Mouse (Mus musculus) urinary bladder, postnatal 4 days (tissue): ENCODE measurements at regions not wholly inside any gene's neighbourhood (a gene's known extent, or its start where the extent isn't known, plus 50 kb on each side); places are given as distances from the start of the nearest gene placed in this dataset.

Experiments
- DNase-seq, 2 experiments: peaks; one replicate each; pipeline ENCODE4 v3.0.0; 2021 to 2022; ENCODE audit warnings: low spot score in 2 of 2

GRCm38 (mm10) chr13:31488186-31488585 is 67.7 kb upstream of the Foxq1 start:
- DNase-seq, result no peak

DNA sequence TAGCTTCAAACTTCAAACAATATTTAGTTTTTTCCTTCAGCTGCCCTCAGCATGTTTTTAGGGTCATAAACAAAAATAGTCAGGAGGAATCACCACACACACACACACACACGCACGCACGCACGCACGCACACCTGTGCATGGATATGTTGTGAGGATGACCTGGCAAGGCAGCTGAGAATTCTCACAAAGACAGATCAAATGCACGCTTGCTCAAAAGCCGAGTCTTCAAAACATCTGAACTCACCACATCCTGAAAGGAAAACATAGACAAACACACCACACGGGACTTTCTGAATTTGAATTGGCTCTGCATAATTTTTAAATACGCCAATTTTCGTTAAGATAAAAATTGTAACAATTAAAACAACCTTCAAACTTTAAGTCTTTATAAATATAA is 52.7 kb upstream of the Foxq1 start:
- DNase-seq, result no peak

DNA sequence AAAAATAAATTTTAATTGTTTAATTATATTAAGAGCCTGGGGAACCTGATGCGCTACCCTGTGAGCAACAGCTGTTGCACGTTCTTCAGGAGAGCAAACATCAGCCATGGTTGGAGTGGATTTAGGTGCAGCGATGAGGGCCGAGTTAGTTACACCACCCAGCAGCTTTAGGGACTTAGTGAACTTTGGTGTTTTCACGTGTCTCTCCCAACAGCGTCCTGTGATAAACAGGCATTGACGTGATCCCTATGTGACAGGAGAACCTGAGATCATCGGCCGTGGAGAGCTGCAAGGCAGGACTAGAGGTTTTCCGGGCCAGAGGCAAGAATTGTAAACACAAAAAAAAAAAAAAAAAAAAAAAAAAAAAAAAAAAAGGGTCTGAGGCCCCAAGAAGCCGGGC is 52.1 kb upstream of the Foxq1 start:
- DNase-seq, result no peak

GRCm38 (mm10) chr13:31504316-31504715 is 51.6 kb upstream of the Foxq1 start:
- DNase-seq, result no peak

- no peak for DNase-seq
Measured at GRCm38 (mm10) chr13:31505386-31505785, 50.5 kb upstream of the Foxq1 start.
